Mouse (Mus musculus): ENCODE data around the gene E130218I03Rik. TPM values are rescaled to one million over a fixed set of nuclear protein-coding genes. Genes with fewer than 3 reads are reported as not detected.

Gene E130218I03Rik
- not detected for total RNA-seq (2021)
- long read RNA-seq, experiment 1 = 0 reads
- long read RNA-seq, experiment 2 = 0 reads

- no peak within 1 kb of the TSS; the same call in 1 of the 2 replicates for H3K4me3 ChIP-seq
- H3K27ac ChIP-seq = no peak within 1 kb of the TSS
- no peak for DNase-seq (ENCODE audit: low spot score in 2 of 2)
- no peak for TF ChIP-seq CTCF (conservative IDR thresholded peaks at IDR 0.05)
These were observed at the start of gene E130218I03Rik for GRCm38 (mm10) chr4:134243516-134244250. E130218I03Rik (plus strand) TSS chr4:134243662.

- no peak for DNase-seq (ENCODE audit: low spot score in 2 of 2)
- TF ChIP-seq CTCF (conservative IDR thresholded peaks at IDR 0.05) = no peak
- Histone ChIP-seq H3K4me3 (no peak overlapping the region), H3K27ac (no peak overlapping the region)
These were observed 44.1 kb upstream of the E130218I03Rik start for GRCm38 (mm10) chr4:134199371-134199770.

- DNase-seq (ENCODE audit: low spot score in 2 of 2) = no peak
- TF ChIP-seq CTCF (conservative IDR thresholded peaks at IDR 0.05) = no peak
- H3K4me3 ChIP-seq = no peak within 1 kb of the TSS
These were observed 40.6 kb upstream of the E130218I03Rik start, which contains the start of gene Gm7534 for GRCm38 (mm10) chr4:134202904-134203303. Gm7534 (minus strand) TSS chr4:134203004.

GRCm38 (mm10) chr4:134203340-134203896 is 40.0 kb upstream of the E130218I03Rik start:
- no peak for TF ChIP-seq CTCF (conservative IDR thresholded peaks at IDR 0.05)

More at GRCm38 (mm10) chr4:134202904-134203303, 40.6 kb upstream of the E130218I03Rik start, which contains the start of gene Gm7534:
- no peak within 1 kb of the TSS for H3K27ac ChIP-seq

GRCm38 (mm10) chr4:134206488-134207053 is 36.9 kb upstream of the E130218I03Rik start:
- H3K27ac ChIP-seq = no peak overlapping the region
- TF ChIP-seq CTCF (conservative IDR thresholded peaks at IDR 0.05) = no peak
- DNase-seq (ENCODE audit: low spot score in 2 of 2) = no peak
- no peak overlapping the region for H3K4me3 ChIP-seq

More at GRCm38 (mm10) chr4:134203340-134203896, 40.0 kb upstream of the E130218I03Rik start:
- Histone ChIP-seq H3K4me3 (no peak overlapping the region), H3K27ac (no peak overlapping the region)
- no peak for DNase-seq (ENCODE audit: low spot score in 2 of 2)

- Histone ChIP-seq H3K4me3 (no peak overlapping the region), H3K27ac (no peak overlapping the region)
- DNase-seq (ENCODE audit: low spot score in 2 of 2) = no peak
- no peak for TF ChIP-seq CTCF (conservative IDR thresholded peaks at IDR 0.05)
These were observed 20.5 kb upstream of the E130218I03Rik start for GRCm38 (mm10) chr4:134222793-134223600.

- DNase-seq (ENCODE audit: low spot score in 2 of 2) = no peak
- TF ChIP-seq CTCF (conservative IDR thresholded peaks at IDR 0.05) = peak; percentile 73
- Histone ChIP-seq H3K4me3 (no peak within 1 kb of the TSS), H3K27ac (no peak within 1 kb of the TSS)
These were observed 16.3 kb upstream of the E130218I03Rik start, which contains the start of gene Catsper4 for GRCm38 (mm10) chr4:134227194-134227593. Catsper4 (minus strand) TSS chr4:134227383.

GRCm38 (mm10) chr4:134230431-134230830 is 13.0 kb upstream of the E130218I03Rik start:
- no peak for TF ChIP-seq CTCF (conservative IDR thresholded peaks at IDR 0.05)
- no peak for DNase-seq (ENCODE audit: low spot score in 2 of 2)
- Histone ChIP-seq H3K4me3 (no peak overlapping the region), H3K27ac (no peak overlapping the region)

GRCm38 (mm10) chr4:134234876-134235275 is 8.6 kb upstream of the E130218I03Rik start:
- Histone ChIP-seq H3K27ac (no peak overlapping the region), H3K4me3 (no peak overlapping the region)
- DNase-seq (ENCODE audit: low spot score in 2 of 2) = no peak
- no peak for TF ChIP-seq CTCF (conservative IDR thresholded peaks at IDR 0.05)

GRCm38 (mm10) chr4:134237582-134238278 is 5.7 kb upstream of the E130218I03Rik start:
- DNase-seq (ENCODE audit: low spot score in 2 of 2) = no peak
- H3K4me3 ChIP-seq = no peak overlapping the region; the same call in 1 of the 2 replicates
- H3K27ac ChIP-seq = no peak overlapping the region
- no peak for TF ChIP-seq CTCF (conservative IDR thresholded peaks at IDR 0.05)

- H3K27ac ChIP-seq = no peak within 1 kb of the TSS
- no peak for TF ChIP-seq CTCF (conservative IDR thresholded peaks at IDR 0.05)
- peak in 1 of 2 experiments; percentile 46 for DNase-seq (ENCODE audit: low spot score in 2 of 2)
- peak within 1 kb of the TSS; percentile 29; the same call in 1 of the 2 replicates for H3K4me3 ChIP-seq
These were observed 5.2 kb upstream of the E130218I03Rik start, which contains the start of gene Cnksr1 for GRCm38 (mm10) chr4:134238279-134238651. Cnksr1 (minus strand) TSS chr4:134238399.

- no peak for TF ChIP-seq CTCF (conservative IDR thresholded peaks at IDR 0.05)
- Histone ChIP-seq H3K27ac (no peak overlapping the region), H3K4me3 (peak overlapping the region; percentile 29; the same call in 1 of the 2 replicates)
- DNase-seq (ENCODE audit: low spot score in 2 of 2) = no peak
These were observed 4.8 kb upstream of the E130218I03Rik start for GRCm38 (mm10) chr4:134238686-134239085.
